Mouse (Mus musculus) CH12.LX (cell line): Measurements from ENCODE around the gene Dgkd.

ENCODE experiments used
- BHLHE40 ChIP-seq: IDR thresholded peaks from 2 replicates; pipeline ENCODE4 v1.6.1; 2011; ENCODE audit warnings: mild to moderate bottlenecking, low read depth, low read length, improper control_type of control experiment
- CTCF ChIP-seq, 2 experiments: IDR thresholded peaks in 1 of 2; conservative IDR thresholded peaks in 1 of 2; 2 replicates each; pipeline ENCODE4 v1.5.1; 2011 to 2012; ENCODE audit warnings: low read depth in 2 of 2, low read length in 2 of 2, improper control_type of control experiment in 1 of 2, inconsistent platforms in 1 of 2, mild to moderate bottlenecking in 1 of 2, moderate library complexity in 1 of 2
- EP300 ChIP-seq: IDR thresholded peaks from 2 replicates; pipeline ENCODE4 v1.6.1; 2011; ENCODE audit warnings: low read length, improper control_type of control experiment
- JUND ChIP-seq: conservative IDR thresholded peaks from 2 replicates; pipeline ENCODE4 v1.6.1; 2011; ENCODE audit warnings: low read depth, low read length, improper control_type of control experiment
- MAFK ChIP-seq: IDR thresholded peaks from 2 replicates; pipeline ENCODE4 v1.6.1; 2011; ENCODE audit warnings: low read length, improper control_type of control experiment; ENCODE audit not compliant: insufficient replicate concordance
- POLR2A ChIP-seq: IDR thresholded peaks from 2 replicates; pipeline ENCODE4 v1.6.1; 2011; ENCODE audit warnings: low read depth, mild to moderate bottlenecking, improper control_type of control experiment, low read length
- USF1 ChIP-seq: IDR thresholded peaks from 2 replicates; pipeline ENCODE4 v1.6.1; 2014; ENCODE audit warnings: low read depth, mild to moderate bottlenecking, inconsistent platforms, low read length, improper control_type of control experiment
- ZC3H11A ChIP-seq: IDR thresholded peaks from 2 replicates; pipeline ENCODE4 v1.6.1; 2012; ENCODE audit warnings: low read depth, mild to moderate bottlenecking, inconsistent platforms, low read length, improper control_type of control experiment
- ZMIZ1 ChIP-seq: IDR thresholded peaks from 2 replicates; pipeline ENCODE4 v1.6.1; 2012; ENCODE audit warnings: low read depth, mild to moderate bottlenecking, inconsistent platforms, low read length, improper control_type of control experiment

GRCm38 (mm10) chr1:87933051-87933450, 80.0 kb downstream of the Dgkd start:
- TF ChIP-seq CTCF (conservative IDR thresholded peaks at IDR 0.05 in 1 of 2, IDR thresholded peaks at IDR 0.05 in 1 of 2; ENCODE audit: low read depth in 2 of 2, low read length in 2 of 2): no peak
- TF ChIP-seq USF1: no peak
- TF ChIP-seq ZC3H11A: no peak
- no peak for TF ChIP-seq EP300
- no peak for TF ChIP-seq ZMIZ1
- no peak for TF ChIP-seq BHLHE40
- TF ChIP-seq MAFK: no peak
- TF ChIP-seq POLR2A: no peak
- TF ChIP-seq JUND: no peak
